Mouse (Mus musculus) erythroblast, embryonic 14.5 days (primary cell): Measurements from ENCODE around the gene Ttll1.

Source experiments
- GATA1 ChIP-seq: IDR thresholded peaks from 2 replicates; pipeline ENCODE4 v1.6.1; 2012; ENCODE audit warnings: low read length, inconsistent platforms, mixed read lengths
- TAL1 ChIP-seq: IDR thresholded peaks from 3 replicates; pipeline ENCODE4 v1.6.1; 2012; ENCODE audit warnings: low read length, inconsistent platforms, mixed read lengths

GRCm38 (mm10) chr15:83476593-83477273, 34.0 kb downstream of the Ttll1 start:
- TF ChIP-seq TAL1 (no peak), GATA1 (no peak)
